Mouse (Mus musculus): ENCODE measurements around the gene Fgd6. TPM values are rescaled to one million over a fixed set of nuclear protein-coding genes. Genes with fewer than 3 reads are reported as not detected.

Gene Fgd6
- polyA plus RNA-seq, 1 experiment from 2014 or later, result 4.0 TPM

DNA sequence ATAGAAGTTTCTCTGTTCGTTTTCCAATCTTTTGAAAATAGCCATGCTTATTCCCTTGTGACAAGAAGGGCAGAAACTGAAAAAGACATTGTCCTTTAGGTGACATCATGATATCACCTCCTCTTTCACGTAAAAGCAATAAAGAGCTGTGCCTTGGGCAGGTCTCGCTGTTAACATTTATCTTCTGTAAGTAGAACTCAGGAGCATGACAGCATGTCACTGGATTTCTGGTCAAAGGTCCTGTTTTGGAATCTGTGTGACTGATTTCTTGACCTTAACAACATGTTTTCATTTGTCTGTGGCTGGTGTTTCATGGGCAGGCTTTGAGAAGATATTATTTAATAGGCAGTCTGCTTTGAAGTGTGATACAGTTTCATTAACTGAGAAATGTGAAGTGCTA is 44.9 kb downstream of the Fgd6 start:
- Histone ChIP-seq H3K27ac (replicated peaks) (no peak overlapping the region), H3K9me3 (no peaks in the 10 kb centered on the region), H3K36me3 (replicated peaks) (no peaks in the 10 kb centered on the region), H3K4me3 (no peak overlapping the region), H3K4me1 (peaks cover 22% of the 10 kb centered on the region), H3K27me3 (replicated peaks; ENCODE audit: low read depth, poor library complexity, severe bottlenecking) (no peaks in the 10 kb centered on the region)
- DNase-seq (ENCODE audit: low spot score), result no peak
- WGBS, result 58% methylated on average over 3 of the region's 3 CpGs

DNA sequence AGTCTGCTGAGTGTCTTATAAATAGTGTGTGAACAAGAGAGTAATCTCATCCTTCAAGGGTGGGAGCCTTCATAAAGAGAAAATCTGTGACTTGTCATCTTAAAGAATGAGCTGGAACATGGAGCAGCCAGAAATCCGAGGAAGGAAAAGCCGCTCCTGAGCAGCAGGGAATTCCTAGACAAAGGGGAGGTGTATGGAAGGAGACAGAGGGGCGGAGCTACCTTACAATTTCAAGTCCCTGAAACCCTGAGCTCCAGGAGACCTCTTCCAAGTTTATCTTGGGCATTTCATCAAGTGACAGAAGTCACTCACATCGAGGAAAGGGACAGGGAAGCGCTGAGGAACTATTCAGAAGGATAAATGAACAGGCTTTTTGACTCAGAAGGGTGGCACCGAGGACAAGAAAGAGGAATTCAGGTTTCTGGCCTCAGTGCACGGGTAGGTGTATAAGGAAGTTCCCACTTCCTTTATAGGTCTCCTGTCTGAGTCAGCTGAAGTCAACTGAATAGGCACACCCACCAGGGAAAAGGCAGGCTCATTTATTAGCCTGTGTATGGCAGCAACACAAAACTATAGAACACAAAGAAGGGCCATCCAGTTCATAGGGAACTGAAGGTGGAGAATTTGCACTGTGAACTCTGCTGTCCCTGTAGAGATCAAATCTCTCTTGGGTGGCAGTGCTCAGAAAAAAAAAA is 46.4 kb downstream of the Fgd6 start:
- H3K27me3 ChIP-seq (replicated peaks; ENCODE audit: low read depth, poor library complexity, severe bottlenecking), result no peaks in the 10 kb centered on the region
- WGBS, result 55% methylated on average over 7 of the region's 7 CpGs
- no peak overlapping the region for H3K27ac ChIP-seq (replicated peaks)
- no peak for DNase-seq (ENCODE audit: low spot score)
- H3K4me1 ChIP-seq, result peaks cover 17% of the 10 kb centered on the region
- H3K36me3 ChIP-seq (replicated peaks), result no peaks in the 10 kb centered on the region
- no peaks in the 10 kb centered on the region for H3K9me3 ChIP-seq
- H3K4me3 ChIP-seq, result no peak overlapping the region

DNA sequence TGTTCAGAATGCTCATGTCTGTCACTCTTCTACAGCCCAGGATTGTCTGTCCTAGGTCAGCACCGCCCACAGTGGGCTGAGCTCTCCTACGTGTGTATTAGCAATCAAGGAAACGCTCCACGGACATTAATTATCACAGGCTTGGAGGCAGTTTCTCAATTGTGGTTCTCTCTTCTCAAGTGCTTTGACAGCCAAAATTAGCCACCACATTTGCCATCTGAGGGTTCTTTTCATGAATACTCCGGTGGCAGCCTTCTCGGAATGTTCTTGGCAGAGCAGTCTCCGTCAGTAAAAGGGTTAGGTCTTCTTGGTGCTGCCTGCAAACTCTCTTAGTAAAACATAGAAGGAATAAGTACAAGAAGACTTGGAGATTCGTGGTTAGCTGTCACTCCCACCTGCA is 50.5 kb downstream of the Fgd6 start:
- DNase-seq (ENCODE audit: low spot score), result no peak
- 86% methylated on average over 8 of the region's 8 CpGs for WGBS

DNA sequence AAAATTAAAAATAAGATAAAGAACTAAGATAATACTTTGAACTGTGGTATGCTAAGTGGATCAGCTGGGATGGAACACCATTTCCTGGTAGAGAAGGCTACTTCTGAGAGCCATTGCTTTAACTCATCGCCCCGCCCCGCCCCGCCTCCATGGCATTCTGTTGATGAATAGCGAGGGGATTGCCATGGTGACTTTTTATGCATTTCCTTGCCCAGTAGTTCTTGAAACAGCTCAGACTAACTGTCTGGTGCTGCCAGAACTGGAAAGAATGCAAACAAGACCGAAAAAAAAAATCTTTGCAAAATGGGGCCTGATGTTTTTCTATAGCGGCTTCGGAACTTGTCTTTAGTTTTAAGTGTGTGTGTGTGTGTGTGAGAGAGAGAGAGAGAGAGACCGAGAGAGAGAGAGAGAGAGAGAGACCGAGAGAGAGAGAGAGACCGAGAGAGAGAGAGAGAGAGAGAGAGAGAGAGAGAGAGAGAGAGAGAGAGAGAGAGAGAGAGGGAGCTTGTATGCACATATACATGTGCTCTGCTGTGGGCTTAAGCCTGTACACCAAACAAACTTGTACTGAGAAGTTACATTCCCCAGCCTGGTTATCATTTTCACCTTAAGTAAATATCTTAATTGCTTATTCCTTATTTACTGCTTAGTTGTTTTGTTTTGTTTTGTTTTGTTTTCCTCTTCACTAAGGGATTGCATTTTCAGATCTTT is 51.7 kb downstream of the Fgd6 start:
- peaks cover 2% of the 10 kb centered on the region; the same call in 1 of the 2 replicates for H3K4me1 ChIP-seq
- H3K27me3 ChIP-seq (replicated peaks; ENCODE audit: low read depth, poor library complexity, severe bottlenecking), result no peaks in the 10 kb centered on the region
- no peak overlapping the region for H3K4me3 ChIP-seq
- peaks cover 5% of the 10 kb centered on the region for H3K9me3 ChIP-seq
- 66% methylated on average over 11 of the region's 11 CpGs for WGBS
- DNase-seq (ENCODE audit: low spot score), result no peak
- H3K36me3 ChIP-seq (replicated peaks), result peaks cover 24% of the 10 kb centered on the region
- 0 out of 2 replicates have a peak overlapping the region, but pooled peaks have one; percentile 14 for H3K27ac ChIP-seq (replicated peaks)

More for the DNA sequence above, 50.5 kb downstream of the Fgd6 start:
- Histone ChIP-seq H3K27ac (replicated peaks) (no peak overlapping the region), H3K27me3 (replicated peaks; ENCODE audit: low read depth, poor library complexity, severe bottlenecking) (no peaks in the 10 kb centered on the region), H3K4me1 (peaks cover 9% of the 10 kb centered on the region), H3K4me3 (no peak overlapping the region), H3K9me3 (no peaks in the 10 kb centered on the region), H3K36me3 (replicated peaks) (peaks cover 12% of the 10 kb centered on the region)

DNA sequence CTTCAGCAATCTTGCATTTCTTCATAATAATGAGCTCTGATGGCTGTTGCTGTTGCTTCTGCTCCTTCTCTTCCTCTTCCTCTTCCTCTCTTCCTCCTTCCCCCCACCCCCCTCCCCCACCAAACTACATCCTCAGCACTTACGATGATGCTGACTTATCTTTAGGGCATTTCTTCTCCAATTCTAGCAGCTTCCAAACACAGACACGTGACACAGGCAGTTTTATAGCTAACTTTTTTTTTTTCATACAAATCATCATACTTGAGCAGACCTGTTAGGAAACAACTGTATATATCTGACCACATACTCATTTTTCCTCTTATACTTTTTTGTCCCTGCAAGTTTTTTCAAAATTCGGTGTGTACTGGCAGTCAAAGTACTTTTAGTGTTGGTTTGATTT is 54.2 kb downstream of the Fgd6 start:
- no peak for DNase-seq (ENCODE audit: low spot score)
- WGBS, result 85% methylated on average over 3 of the region's 3 CpGs
- peaks cover 25% of the 10 kb centered on the region for H3K36me3 ChIP-seq (replicated peaks)
- H3K9me3 ChIP-seq, result peaks cover 5% of the 10 kb centered on the region
- no peak overlapping the region for H3K4me3 ChIP-seq
- no peak overlapping the region for H3K27ac ChIP-seq (replicated peaks)
- H3K4me1 ChIP-seq, result peaks cover 4% of the 10 kb centered on the region
- no peaks in the 10 kb centered on the region for H3K27me3 ChIP-seq (replicated peaks; ENCODE audit: low read depth, poor library complexity, severe bottlenecking)

DNA sequence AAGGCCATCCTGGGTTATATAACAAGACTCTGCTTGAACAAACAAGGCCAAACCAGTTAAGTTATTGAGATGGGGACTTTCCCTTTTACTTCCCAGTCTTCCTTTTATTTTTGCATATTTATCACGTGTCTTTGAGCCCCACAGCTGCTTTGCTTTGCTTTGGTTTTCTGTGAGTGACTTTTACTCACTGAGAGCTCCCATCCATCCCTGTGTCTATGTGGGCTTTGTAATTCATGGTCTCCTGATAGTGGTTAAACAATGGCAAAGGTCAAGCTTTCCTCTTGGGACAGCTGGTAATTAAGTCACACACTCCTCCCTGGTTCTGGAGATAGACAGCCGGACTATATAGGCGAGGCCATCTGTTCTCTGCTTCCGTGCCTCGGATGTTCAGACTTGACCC is 57.7 kb downstream of the Fgd6 start:
- Histone ChIP-seq H3K4me1 (peaks cover 18% of the 10 kb centered on the region), H3K36me3 (replicated peaks) (peaks cover 25% of the 10 kb centered on the region), H3K9me3 (peaks cover 5% of the 10 kb centered on the region), H3K4me3 (no peak overlapping the region), H3K27ac (replicated peaks) (no peak overlapping the region), H3K27me3 (replicated peaks; ENCODE audit: low read depth, poor library complexity, severe bottlenecking) (no peaks in the 10 kb centered on the region)
- no peak for DNase-seq (ENCODE audit: low spot score)
- 40% methylated on average over 5 of the region's 5 CpGs for WGBS

DNA sequence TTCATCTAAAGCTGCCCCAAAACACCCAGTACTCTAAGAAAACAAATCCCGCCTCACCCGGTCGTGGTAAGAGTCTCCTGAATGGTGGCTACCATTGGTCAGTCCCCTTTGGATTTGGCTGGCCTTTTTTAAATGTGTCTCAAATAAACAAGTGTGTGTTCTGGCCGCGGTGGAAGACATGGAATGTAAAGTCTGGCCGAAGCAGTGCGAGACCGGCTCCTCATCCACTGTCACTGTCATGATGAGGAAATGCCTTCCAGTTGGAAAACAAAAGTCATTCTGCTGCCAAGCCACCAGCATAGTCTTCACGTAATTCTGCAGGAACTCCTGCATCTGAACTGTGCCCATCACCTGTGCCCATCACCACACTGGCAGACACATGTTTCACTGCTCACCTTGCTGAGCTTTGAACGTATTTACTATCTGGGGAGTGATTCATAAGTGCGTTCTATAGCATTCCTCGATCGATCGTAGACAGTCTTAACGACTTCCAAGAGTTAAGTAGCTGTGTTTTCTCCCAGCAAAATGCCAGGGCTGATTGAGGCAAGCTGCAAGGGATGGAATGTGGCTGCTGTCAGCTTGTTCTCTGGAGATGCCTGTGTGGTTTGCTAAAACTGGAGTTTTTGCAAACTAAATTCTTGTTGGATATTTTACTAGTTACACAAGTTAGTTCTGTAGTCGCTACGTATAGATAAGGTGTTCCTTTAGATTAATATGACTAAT is 60.1 kb downstream of the Fgd6 start:
- no peak overlapping the region for H3K4me3 ChIP-seq
- peaks cover 5% of the 10 kb centered on the region for H3K9me3 ChIP-seq
- H3K4me1 ChIP-seq, result peaks cover 18% of the 10 kb centered on the region
- WGBS, result 83% methylated on average over 17 of the region's 17 CpGs
- H3K36me3 ChIP-seq (replicated peaks), result peaks cover 22% of the 10 kb centered on the region
- DNase-seq (ENCODE audit: low spot score), result no peak
- H3K27ac ChIP-seq (replicated peaks), result no peak overlapping the region
- H3K27me3 ChIP-seq (replicated peaks; ENCODE audit: low read depth, poor library complexity, severe bottlenecking), result no peaks in the 10 kb centered on the region

DNA sequence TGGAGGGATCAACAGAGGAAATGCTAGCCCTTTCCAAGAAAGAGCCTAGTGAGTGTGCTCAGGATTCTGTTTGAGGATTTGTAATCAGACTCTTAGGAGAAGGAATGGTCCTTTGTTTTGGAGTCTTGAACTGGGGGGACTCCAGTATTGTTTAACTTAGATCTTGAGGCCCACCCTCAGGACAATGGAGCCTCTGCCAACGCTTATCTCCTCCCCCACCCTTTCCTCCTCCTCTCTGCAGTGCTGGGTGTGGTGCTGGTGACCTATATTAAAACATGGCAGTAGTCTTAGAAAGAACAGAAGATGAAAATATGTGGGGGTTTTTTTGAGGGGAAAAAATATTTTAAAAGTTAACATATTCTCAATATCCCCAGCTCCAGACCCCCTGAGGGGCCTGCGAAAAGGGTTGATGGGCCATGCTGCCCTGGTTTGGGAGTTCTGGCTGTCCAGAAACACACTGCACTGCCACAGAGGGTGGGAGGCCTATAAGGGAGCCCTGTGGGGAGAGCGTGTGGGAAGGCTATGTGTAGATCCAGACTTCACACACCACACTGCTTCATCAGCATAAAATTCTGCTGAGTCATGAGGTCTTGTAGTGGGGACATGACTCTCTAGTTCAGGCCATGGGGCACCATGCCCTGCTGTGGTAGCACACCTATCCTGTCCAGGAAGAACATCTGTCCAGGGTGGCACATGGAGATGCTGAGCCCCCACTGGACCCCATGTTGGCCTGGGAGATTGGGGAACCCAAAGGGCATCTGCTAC is 61.5 kb downstream of the Fgd6 start:
- H3K9me3 ChIP-seq, result peaks cover 1% of the 10 kb centered on the region; the same call in 1 of the 2 replicates
- peaks cover 18% of the 10 kb centered on the region for H3K4me1 ChIP-seq
- no peak overlapping the region for H3K4me3 ChIP-seq
- WGBS, result 70% methylated on average over 3 of the region's 3 CpGs
- peaks cover 14% of the 10 kb centered on the region for H3K36me3 ChIP-seq (replicated peaks)
- H3K27me3 ChIP-seq (replicated peaks; ENCODE audit: low read depth, poor library complexity, severe bottlenecking), result no peaks in the 10 kb centered on the region
- no peak overlapping the region for H3K27ac ChIP-seq (replicated peaks)
- DNase-seq (ENCODE audit: low spot score), result no peak

DNA sequence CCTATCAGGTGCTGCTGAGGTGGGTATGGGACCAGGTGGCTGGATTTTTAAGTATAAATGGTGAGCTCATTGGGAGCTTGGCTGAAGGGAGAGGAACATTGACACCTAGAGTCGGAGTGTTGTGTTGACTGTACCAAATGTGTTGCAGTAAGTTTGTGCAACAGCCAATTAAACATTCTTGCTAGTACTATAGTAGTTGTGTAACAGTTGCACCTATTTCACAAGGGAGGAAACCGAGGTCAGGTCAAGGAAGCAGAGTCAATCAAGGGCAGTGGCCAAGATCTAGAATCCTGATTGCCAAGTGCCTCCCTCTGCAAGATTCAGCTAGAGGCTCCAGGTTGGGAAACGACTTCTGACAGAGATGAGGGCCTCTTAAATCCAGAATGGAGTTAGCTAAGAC is 62.3 kb downstream of the Fgd6 start:
- WGBS, result 88% methylated on average over 3 of the region's 3 CpGs

DNA sequence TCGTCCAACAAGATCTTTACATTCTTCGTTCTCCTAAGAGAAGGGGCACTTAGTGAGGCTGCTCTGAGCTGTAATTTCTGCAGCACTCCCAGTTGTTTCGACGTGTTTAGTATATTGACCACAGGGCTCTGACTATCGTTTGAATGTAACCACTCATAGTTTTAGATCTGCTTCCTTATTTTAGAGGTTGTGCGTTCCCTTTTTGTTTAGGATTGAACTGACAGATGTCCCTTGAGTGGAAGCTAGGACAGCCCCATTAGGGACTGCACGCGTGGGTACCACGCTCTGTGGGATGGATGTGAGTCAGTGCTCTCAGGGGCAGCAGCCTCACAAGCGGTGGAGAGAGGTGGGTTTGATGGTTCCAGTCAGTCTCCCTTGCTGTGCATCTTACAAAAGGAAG is 69.7 kb downstream of the Fgd6 start:
- 93% methylated on average over 10 of the region's 10 CpGs for WGBS
- Histone ChIP-seq H3K4me1 (peaks cover 6% of the 10 kb centered on the region), H3K4me3 (no peak overlapping the region), H3K27me3 (replicated peaks; ENCODE audit: low read depth, poor library complexity, severe bottlenecking) (no peaks in the 10 kb centered on the region), H3K9me3 (no peaks in the 10 kb centered on the region), H3K27ac (replicated peaks) (no peak overlapping the region), H3K36me3 (replicated peaks) (peaks cover 28% of the 10 kb centered on the region)
- DNase-seq (ENCODE audit: low spot score), result no peak

More for the DNA sequence above, 62.3 kb downstream of the Fgd6 start:
- Histone ChIP-seq H3K36me3 (replicated peaks) (peaks cover 18% of the 10 kb centered on the region), H3K9me3 (no peaks in the 10 kb centered on the region), H3K27ac (replicated peaks) (no peak overlapping the region), H3K27me3 (replicated peaks; ENCODE audit: low read depth, poor library complexity, severe bottlenecking) (no peaks in the 10 kb centered on the region), H3K4me1 (peaks cover 18% of the 10 kb centered on the region), H3K4me3 (no peak overlapping the region)
- DNase-seq (ENCODE audit: low spot score), result no peak

DNA sequence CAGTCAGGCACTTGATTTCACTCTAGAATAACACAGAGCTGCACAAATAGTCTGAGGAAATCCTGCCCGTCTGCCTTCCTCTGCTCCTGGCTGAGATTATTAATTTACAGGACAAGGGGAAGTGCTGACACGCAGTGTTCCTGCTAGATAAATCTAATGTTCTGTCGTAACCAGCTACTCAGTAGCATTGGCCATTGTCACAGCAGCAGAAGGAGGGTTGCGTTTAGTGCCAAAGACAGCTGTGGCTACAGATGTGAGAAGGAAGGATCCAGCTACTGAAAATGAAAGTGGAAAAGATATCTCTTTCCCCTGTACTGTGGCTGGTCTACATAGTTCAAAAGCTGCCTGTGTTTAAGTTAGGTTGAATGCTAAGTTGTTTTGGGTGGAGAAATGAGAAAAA is 71.4 kb downstream of the Fgd6 start:
- no peak for DNase-seq (ENCODE audit: low spot score)
- Histone ChIP-seq H3K4me3 (no peak overlapping the region), H3K9me3 (no peaks in the 10 kb centered on the region), H3K36me3 (replicated peaks) (peaks cover 24% of the 10 kb centered on the region), H3K27ac (replicated peaks) (no peak overlapping the region), H3K4me1 (peaks cover 17% of the 10 kb centered on the region), H3K27me3 (replicated peaks; ENCODE audit: low read depth, poor library complexity, severe bottlenecking) (no peaks in the 10 kb centered on the region)
- WGBS, result 81% methylated on average over 4 of the region's 4 CpGs

DNA sequence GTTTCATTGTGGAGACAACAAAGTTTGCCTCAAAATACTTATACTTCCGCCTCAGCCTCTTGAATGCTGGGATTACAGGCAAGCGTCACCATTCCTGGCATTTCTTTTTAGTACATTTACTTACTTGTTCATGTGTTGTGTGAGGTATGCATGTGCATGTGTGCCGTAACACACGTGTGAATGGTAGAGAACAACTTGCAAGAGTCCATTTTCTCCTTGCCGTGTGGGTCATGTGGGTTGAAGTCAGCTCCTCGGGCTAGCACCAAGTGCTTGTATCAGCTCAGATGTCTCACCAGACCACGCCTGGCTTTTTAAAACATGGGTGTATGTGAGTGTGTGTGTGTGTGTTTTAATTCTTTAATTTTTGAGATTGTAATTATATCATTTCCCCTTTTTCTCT is 71.8 kb downstream of the Fgd6 start:
- Histone ChIP-seq H3K4me1 (peaks cover 17% of the 10 kb centered on the region), H3K4me3 (no peak overlapping the region), H3K36me3 (replicated peaks) (peaks cover 20% of the 10 kb centered on the region), H3K27ac (replicated peaks) (no peak overlapping the region), H3K9me3 (no peaks in the 10 kb centered on the region), H3K27me3 (replicated peaks; ENCODE audit: low read depth, poor library complexity, severe bottlenecking) (no peaks in the 10 kb centered on the region)
- DNase-seq (ENCODE audit: low spot score), result no peak
- WGBS, result 89% methylated on average over 7 of the region's 7 CpGs

Data from embryonic facial prominence, embryonic 10.5 days (tissue).